Mouse (Mus musculus): ENCODE measurements around the gene Tmsb15b1. TPM values are rescaled to one million over a fixed set of nuclear protein-coding genes. Genes with fewer than 3 reads are reported as not detected.
"Not testable (repeated sequence)": the region's sequence is repeated elsewhere in the genome, so short reads cannot be mapped to it uniquely, and the experiment has no call there.

Gene Tmsb15b1
- polyA plus RNA-seq, 1 experiment: 38.2 TPM

DNA sequence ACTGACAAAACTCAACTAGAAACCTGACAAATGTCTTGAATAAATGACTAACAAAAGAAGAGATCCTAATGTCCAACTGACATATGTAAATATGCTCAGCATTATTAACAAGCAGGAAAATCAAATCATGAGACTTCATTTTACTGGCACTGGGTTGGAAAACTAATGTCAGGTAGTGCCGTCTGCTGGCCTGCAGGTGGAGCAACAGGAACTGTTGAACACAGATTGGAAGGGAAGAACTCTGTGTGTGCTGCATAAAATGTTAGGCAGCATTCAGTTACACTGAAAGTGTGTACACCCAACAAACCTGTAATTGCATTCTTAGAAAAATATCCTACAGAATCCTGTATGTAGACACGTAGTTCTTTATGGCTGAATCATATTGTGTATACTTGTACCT, 17.0 kb downstream of the Tmsb15b1 start:
- TF ChIP-seq POLR2A (IDR thresholded peaks at IDR 0.05; ENCODE audit: insufficient read depth, low read length) (no peak), CTCF (IDR thresholded peaks at IDR 0.05; ENCODE audit: low read depth, low read length) (peak; percentile 28)
- no peaks in the 10 kb centered on the region for H3K36me3 ChIP-seq (ENCODE audit: control insufficient read depth, insufficient read depth, low read length, poor library complexity, severe bottlenecking)
- no peak overlapping the region for H3K4me3 ChIP-seq (ENCODE audit: low read depth, low read length)

DNA sequence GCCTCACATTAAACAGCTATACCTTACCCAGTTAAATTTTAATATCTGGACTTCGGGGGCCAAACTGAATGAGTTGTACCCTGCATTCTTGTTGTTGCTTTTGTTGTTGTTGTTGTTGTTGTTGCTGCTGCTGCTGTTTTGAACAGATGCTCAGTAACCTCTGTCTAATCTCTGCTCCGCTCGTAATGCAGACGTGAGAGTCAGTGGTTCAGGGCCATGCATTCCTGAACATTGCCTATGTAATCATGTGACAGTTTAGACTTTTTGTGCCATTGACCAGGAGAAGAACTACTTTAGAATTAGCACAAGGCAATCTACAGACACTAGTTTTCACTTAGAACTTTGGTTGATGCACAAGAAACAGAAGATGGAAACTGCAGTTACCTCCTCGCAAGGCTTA, 18.4 kb downstream of the Tmsb15b1 start:
- not testable (repeated sequence) for H3K4me3 ChIP-seq (ENCODE audit: low read depth, low read length); H3K36me3 ChIP-seq (ENCODE audit: control insufficient read depth, insufficient read depth, low read length, poor library complexity, severe bottlenecking); H3K27me3 ChIP-seq (ENCODE audit: control insufficient read depth, insufficient read depth, low read length, poor library complexity, severe bottlenecking); H3K9me3 ChIP-seq (replicated peaks; ENCODE audit: control insufficient read depth, insufficient read depth, low read length, poor library complexity, severe bottlenecking); H3K27ac ChIP-seq (ENCODE audit: insufficient read depth, low read length); H3K9ac ChIP-seq (ENCODE audit: low read depth, poor library complexity, severe bottlenecking); H3K4me1 ChIP-seq (ENCODE audit: control insufficient read depth, insufficient read depth, low read length)

More for the DNA sequence above, 17.0 kb downstream of the Tmsb15b1 start:
- Histone ChIP-seq H3K27ac (ENCODE audit: insufficient read depth, low read length) (no peak overlapping the region), H3K9ac (ENCODE audit: low read depth, poor library complexity, severe bottlenecking) (no peak overlapping the region), H3K9me3 (replicated peaks; ENCODE audit: control insufficient read depth, insufficient read depth, low read length, poor library complexity, severe bottlenecking) (no peaks in the 10 kb centered on the region), H3K27me3 (ENCODE audit: control insufficient read depth, insufficient read depth, low read length, poor library complexity, severe bottlenecking) (no peaks in the 10 kb centered on the region), H3K4me1 (ENCODE audit: control insufficient read depth, insufficient read depth, low read length) (no peaks in the 10 kb centered on the region)

DNA sequence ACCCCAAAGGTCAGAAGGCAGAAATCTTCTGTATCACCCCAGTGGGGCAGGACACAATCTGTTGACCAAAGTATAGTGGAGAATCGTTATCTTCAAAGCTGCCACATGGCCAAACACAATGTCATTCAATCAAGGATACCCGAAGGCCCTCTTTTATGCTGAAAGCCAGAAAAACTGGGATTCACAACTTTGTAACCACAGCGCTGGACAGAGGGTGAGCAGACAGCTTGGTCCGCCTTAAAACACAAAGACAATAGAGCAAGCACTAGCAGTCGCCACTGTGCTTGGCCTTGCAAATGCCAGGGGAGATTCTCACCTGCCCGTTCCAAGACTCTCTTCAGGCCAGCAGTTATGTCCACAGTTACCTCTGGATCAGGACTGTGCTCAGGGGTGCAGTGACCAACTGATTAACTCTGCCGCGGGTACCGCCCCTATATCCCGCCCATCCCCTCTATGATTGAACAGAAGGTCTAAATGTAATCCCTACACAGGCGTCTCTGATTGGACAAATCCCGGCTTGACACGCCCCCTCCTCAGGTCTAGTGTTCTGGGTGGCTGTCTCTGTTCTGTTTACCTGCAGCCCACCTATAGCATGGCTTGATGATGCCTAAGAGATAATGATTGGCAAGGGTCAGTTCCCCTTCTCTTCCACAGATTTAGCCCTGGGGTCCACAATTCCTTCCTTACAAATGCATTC, 18.9 kb downstream of the Tmsb15b1 start:
- H3K4me3 ChIP-seq (ENCODE audit: low read depth, low read length): peak overlapping the region; percentile 63
- H3K4me1 ChIP-seq (ENCODE audit: control insufficient read depth, insufficient read depth, low read length); H3K9me3 ChIP-seq (replicated peaks; ENCODE audit: control insufficient read depth, insufficient read depth, low read length, poor library complexity, severe bottlenecking); H3K27me3 ChIP-seq (ENCODE audit: control insufficient read depth, insufficient read depth, low read length, poor library complexity, severe bottlenecking); H3K36me3 ChIP-seq (ENCODE audit: control insufficient read depth, insufficient read depth, low read length, poor library complexity, severe bottlenecking); H3K9ac ChIP-seq (ENCODE audit: low read depth, poor library complexity, severe bottlenecking); H3K27ac ChIP-seq (ENCODE audit: insufficient read depth, low read length): not testable (repeated sequence)

DNA sequence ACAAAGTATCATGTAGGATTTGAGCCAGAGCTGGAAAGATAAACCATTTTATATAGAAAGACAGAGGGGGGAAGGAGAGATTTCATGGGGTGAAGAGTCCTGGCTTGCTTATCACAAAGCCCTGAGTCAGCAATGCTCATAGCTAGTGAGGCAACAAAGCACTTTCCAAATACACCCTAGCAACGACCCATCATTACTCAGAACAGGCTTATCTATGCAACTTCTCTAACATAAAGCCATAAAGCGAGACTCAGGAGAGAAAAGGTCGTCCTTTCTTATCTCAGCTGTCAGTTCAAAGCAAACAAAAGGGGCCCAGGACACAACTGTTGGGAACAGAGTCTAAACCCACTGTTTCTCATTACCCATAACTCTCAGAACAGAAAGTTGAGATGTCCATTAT, 38.7 kb downstream of the Tmsb15b1 start:
- Histone ChIP-seq H3K4me3 (ENCODE audit: low read depth, low read length) (no peak overlapping the region), H3K27ac (ENCODE audit: insufficient read depth, low read length) (no peak overlapping the region), H3K9ac (ENCODE audit: low read depth, poor library complexity, severe bottlenecking) (no peak overlapping the region), H3K4me1 (ENCODE audit: control insufficient read depth, insufficient read depth, low read length) (no peaks in the 10 kb centered on the region), H3K36me3 (ENCODE audit: control insufficient read depth, insufficient read depth, low read length, poor library complexity, severe bottlenecking) (no peaks in the 10 kb centered on the region), H3K9me3 (replicated peaks; ENCODE audit: control insufficient read depth, insufficient read depth, low read length, poor library complexity, severe bottlenecking) (no peaks in the 10 kb centered on the region), H3K27me3 (ENCODE audit: control insufficient read depth, insufficient read depth, low read length, poor library complexity, severe bottlenecking) (no peaks in the 10 kb centered on the region)
- TF ChIP-seq POLR2A (IDR thresholded peaks at IDR 0.05; ENCODE audit: insufficient read depth, low read length) (no peak), EP300 (IDR thresholded peaks at IDR 0.05; ENCODE audit: insufficient read depth, low read depth, low read length) (no peak), CTCF (IDR thresholded peaks at IDR 0.05; ENCODE audit: low read depth, low read length) (no peak)

DNA sequence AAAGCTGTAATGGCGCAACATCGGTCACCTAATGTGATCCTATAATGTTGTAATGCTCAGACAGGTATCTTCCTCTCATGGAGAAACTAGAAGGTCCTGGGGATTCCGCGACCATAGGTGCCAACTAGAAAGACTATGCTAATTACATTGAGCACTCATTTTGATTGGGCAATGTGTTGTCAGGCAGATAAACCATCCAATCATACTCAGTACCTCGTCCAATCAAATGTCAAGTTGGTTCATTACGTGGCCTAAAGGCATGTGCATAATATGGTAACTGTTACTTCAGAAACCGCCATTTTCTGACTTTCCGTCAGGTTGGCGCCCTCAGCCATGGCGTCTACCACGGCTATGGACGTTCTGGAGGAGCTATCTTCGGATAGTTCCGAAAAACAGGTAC, 49.6 kb downstream of the Tmsb15b1 start, which contains the start of gene H2bfm:
Gene H2bfm (plus strand): TSS at position 295 of the 400 bp plus-strand sequence.
- Histone ChIP-seq H3K4me3 (ENCODE audit: low read depth, low read length) (no peak within 1 kb of the TSS), H3K4me1 (ENCODE audit: control insufficient read depth, insufficient read depth, low read length) (no peaks in the 10 kb centered on the region)
- TF ChIP-seq POLR2A (IDR thresholded peaks at IDR 0.05; ENCODE audit: insufficient read depth, low read length) (no peak), EP300 (IDR thresholded peaks at IDR 0.05; ENCODE audit: insufficient read depth, low read depth, low read length) (no peak), CTCF (IDR thresholded peaks at IDR 0.05; ENCODE audit: low read depth, low read length) (no peak)

DNA sequence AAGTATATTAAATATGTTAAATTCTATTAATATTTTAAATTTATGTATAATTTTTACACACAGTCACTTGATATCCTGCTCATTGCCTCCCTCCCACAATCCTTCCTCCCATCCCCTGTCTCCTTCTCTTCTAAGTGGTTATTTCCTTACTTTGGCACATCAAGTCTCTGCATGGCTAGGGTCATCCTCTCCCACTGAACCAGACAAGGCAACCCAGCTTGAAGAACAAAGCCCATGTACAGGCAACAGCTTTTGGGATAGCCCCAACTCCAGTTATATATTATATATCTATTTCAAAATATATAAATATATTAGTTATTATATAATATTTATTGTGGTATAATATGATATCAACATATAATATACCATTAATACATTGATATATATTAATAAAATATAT, 50.8 kb downstream of the Tmsb15b1 start:
- no peaks in the 10 kb centered on the region for H3K4me1 ChIP-seq (ENCODE audit: control insufficient read depth, insufficient read depth, low read length)
- H3K9ac ChIP-seq (ENCODE audit: low read depth, poor library complexity, severe bottlenecking): no peak overlapping the region
- TF ChIP-seq CTCF (IDR thresholded peaks at IDR 0.05; ENCODE audit: low read depth, low read length): no peak
- TF ChIP-seq EP300 (IDR thresholded peaks at IDR 0.05; ENCODE audit: insufficient read depth, low read depth, low read length): no peak
- no peak for TF ChIP-seq POLR2A (IDR thresholded peaks at IDR 0.05; ENCODE audit: insufficient read depth, low read length)
- H3K27me3 ChIP-seq (ENCODE audit: control insufficient read depth, insufficient read depth, low read length, poor library complexity, severe bottlenecking): no peaks in the 10 kb centered on the region
- H3K9me3 ChIP-seq (replicated peaks; ENCODE audit: control insufficient read depth, insufficient read depth, low read length, poor library complexity, severe bottlenecking): no peaks in the 10 kb centered on the region
- no peaks in the 10 kb centered on the region for H3K36me3 ChIP-seq (ENCODE audit: control insufficient read depth, insufficient read depth, low read length, poor library complexity, severe bottlenecking)
- H3K27ac ChIP-seq (ENCODE audit: insufficient read depth, low read length): no peak overlapping the region
- no peak overlapping the region for H3K4me3 ChIP-seq (ENCODE audit: low read depth, low read length)

More for the DNA sequence above, 49.6 kb downstream of the Tmsb15b1 start, which contains the start of gene H2bfm:
- Histone ChIP-seq H3K36me3 (ENCODE audit: control insufficient read depth, insufficient read depth, low read length, poor library complexity, severe bottlenecking) (no peaks in the 10 kb centered on the region), H3K9ac (ENCODE audit: low read depth, poor library complexity, severe bottlenecking) (no peak within 1 kb of the TSS), H3K9me3 (replicated peaks; ENCODE audit: control insufficient read depth, insufficient read depth, low read length, poor library complexity, severe bottlenecking) (no peaks in the 10 kb centered on the region), H3K27me3 (ENCODE audit: control insufficient read depth, insufficient read depth, low read length, poor library complexity, severe bottlenecking) (no peaks in the 10 kb centered on the region), H3K27ac (ENCODE audit: insufficient read depth, low read length) (no peak within 1 kb of the TSS)

Other genes with a start within 250 kb of the Tmsb15b1 start
- gene Morf4l2, start 233.2 kb downstream of the Tmsb15b1 start, polyA plus RNA-seq (2011; ENCODE audit: insufficient read depth, insufficient read length, low read depth, missing spikeins): 791 and 797 TPM in 2 replicates
- not detected in 2 replicates for gene Glra4, start 196.7 kb downstream of the Tmsb15b1 start, polyA plus RNA-seq (2011; ENCODE audit: insufficient read depth, insufficient read length, low read depth, missing spikeins)
- 4.0 and 7.5 TPM in 2 replicates for gene Plp1, start 154.2 kb downstream of the Tmsb15b1 start, polyA plus RNA-seq (2011; ENCODE audit: insufficient read depth, insufficient read length, low read depth, missing spikeins)
- gene Rab9b, start 108.1 kb downstream of the Tmsb15b1 start, polyA plus RNA-seq (2011; ENCODE audit: insufficient read depth, insufficient read length, low read depth, missing spikeins): not detected in 2 replicates
- not detected in 2 replicates for gene H2bfm, start 49.5 kb downstream of the Tmsb15b1 start, polyA plus RNA-seq (2011; ENCODE audit: insufficient read depth, insufficient read length, low read depth, missing spikeins)
- gene Tmsb15b2, start 1.4 kb downstream of the Tmsb15b1 start, polyA plus RNA-seq (2011; ENCODE audit: insufficient read depth, insufficient read length, low read depth, missing spikeins): 24.3 and 34.1 TPM in 2 replicates
- gene Tmsb15l, start within 50 bp of the Tmsb15b1 start, polyA plus RNA-seq (2011; ENCODE audit: insufficient read depth, insufficient read length, low read depth, missing spikeins): 1.4 TPM in 1 of 2 replicates, not detected in the other
- 2.2 and 2.4 TPM in 2 replicates for gene Zcchc18, start 16.3 kb upstream of the Tmsb15b1 start, polyA plus RNA-seq (2011; ENCODE audit: insufficient read depth, insufficient read length, low read depth, missing spikeins)
- gene Slc25a53, start 61.4 kb upstream of the Tmsb15b1 start, polyA plus RNA-seq (2011; ENCODE audit: insufficient read depth, insufficient read length, low read depth, missing spikeins): 11.6 and 14.0 TPM in 2 replicates
- gene Fam199x, start 72.7 kb upstream of the Tmsb15b1 start, polyA plus RNA-seq (2011; ENCODE audit: insufficient read depth, insufficient read length, low read depth, missing spikeins): 12.2 and 12.9 TPM in 2 replicates
- 15.6 and 18.6 TPM in 2 replicates for gene Esx1, start 145.2 kb upstream of the Tmsb15b1 start, polyA plus RNA-seq (2011; ENCODE audit: insufficient read depth, insufficient read length, low read depth, missing spikeins)

Measured in ES-Bruce4 (cell line).